Mouse (Mus musculus) megakaryocyte, embryonic 14.5 days (primary cell): ENCODE measurements around the gene Oasl1. TPM values are rescaled to one million over a fixed set of nuclear protein-coding genes. Genes with fewer than 3 reads are reported as not detected.
A peak's percentile ranks its signal among the peaks of the same experiment; 100 is the strongest.
"Not testable (repeated sequence)": the region's sequence is repeated elsewhere in the genome, so short reads cannot be mapped to it uniquely, and the experiment has no call there.

ENCODE experiments used
- H3K27me3 ChIP-seq: replicated peaks from 2 replicates; pipeline ENCODE3; 2012; ENCODE audit warnings: inconsistent platforms
- H3K36me3 ChIP-seq: replicated peaks from 2 replicates; pipeline ENCODE3; 2012; ENCODE audit warnings: low read length, inconsistent platforms, mixed read lengths
- H3K4me1 ChIP-seq: 2 replicates; pipeline ENCODE4 v1.6.1; 2012; ENCODE audit warnings: inconsistent platforms
- H3K4me3 ChIP-seq: replicated peaks from 2 replicates; pipeline ENCODE3; 2012; ENCODE audit warnings: moderate library complexity, mild to moderate bottlenecking, inconsistent platforms
- H3K9me3 ChIP-seq: 2 replicates; pipeline ENCODE4 v1.6.1; 2012; ENCODE audit warnings: inconsistent platforms
- FLI1 ChIP-seq: IDR thresholded peaks from 2 replicates; pipeline ENCODE4 v1.6.1; 2012; ENCODE audit warnings: low read length, inconsistent platforms, mixed read lengths
- GATA1 ChIP-seq: IDR thresholded peaks from 3 replicates; pipeline ENCODE4 v1.6.1; 2012; ENCODE audit warnings: mixed read lengths, low read length, inconsistent platforms, borderline replicate concordance
- polyA plus RNA-seq: library from polyadenylated mRNA; stranded (reverse); fragments of >175 nt; gene quantifications from 2 replicates; pipeline ENCODE4 v1.2.3, GENCODE M21; 2012; ENCODE audit warnings: low replicate concordance; ENCODE audit not compliant: insufficient read depth

The Oasl1 gene
- polyA plus RNA-seq, 1 experiment: 6.4 TPM

GRCm38 (mm10) chr5:114921551-114922365, 1.3 kb upstream of the Oasl1 start:
- peaks cover 18% of the 10 kb centered on the region for H3K4me1 ChIP-seq
- TF ChIP-seq FLI1: no peak
- TF ChIP-seq GATA1: no peak
- peaks cover 2% of the 10 kb centered on the region; the same call in 1 of the 2 replicates for H3K9me3 ChIP-seq
- H3K27me3 ChIP-seq: peaks cover 34% of the 10 kb centered on the region
- peak overlapping the region; percentile 85 for H3K4me3 ChIP-seq
- no peaks in the 10 kb centered on the region for H3K36me3 ChIP-seq

- Histone ChIP-seq H3K4me1 (peaks cover 18% of the 10 kb centered on the region), H3K27me3 (peaks cover 37% of the 10 kb centered on the region), H3K36me3 (no peaks in the 10 kb centered on the region), H3K4me3 (no peak overlapping the region), H3K9me3 (peaks cover 2% of the 10 kb centered on the region; the same call in 1 of the 2 replicates)
- TF ChIP-seq GATA1 (no peak), FLI1 (no peak)
Observed at GRCm38 (mm10) chr5:114922366-114922731, 691 bp upstream of the Oasl1 start.

DNA sequence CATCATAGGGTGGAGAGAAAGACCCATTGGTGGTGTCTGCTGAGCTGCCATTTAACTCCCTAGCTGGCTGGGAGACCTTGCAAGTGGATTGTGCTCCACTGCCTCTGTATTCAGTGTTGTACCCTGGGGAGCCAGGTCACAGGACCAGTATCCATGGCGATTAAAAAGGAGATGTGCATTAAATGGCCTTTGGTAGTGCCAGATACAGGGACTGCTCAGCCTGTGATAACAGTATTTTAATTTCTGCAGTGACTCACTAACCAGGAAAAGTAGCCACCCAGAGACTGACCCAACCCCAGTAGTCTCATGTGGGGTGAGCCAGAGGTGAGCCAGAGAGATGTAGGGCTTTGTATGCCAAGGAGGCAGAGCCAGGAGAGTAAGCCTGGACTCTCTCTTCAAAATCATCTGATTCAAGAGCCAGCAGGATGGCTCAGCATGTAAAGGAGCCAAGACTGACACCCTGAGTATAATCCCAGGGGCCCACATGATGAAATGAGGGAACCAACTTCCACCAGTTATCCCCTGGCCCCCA, 3.2 kb downstream of the Oasl1 start:
- H3K36me3 ChIP-seq: no peaks in the 10 kb centered on the region

GRCm38 (mm10) chr5:114926753-114927152, 3.7 kb downstream of the Oasl1 start:
- H3K4me3 ChIP-seq: no peak overlapping the region
- H3K36me3 ChIP-seq: no peaks in the 10 kb centered on the region
- H3K9me3 ChIP-seq: peaks cover 5% of the 10 kb centered on the region; the same call in 1 of the 2 replicates
- peaks cover 46% of the 10 kb centered on the region for H3K27me3 ChIP-seq
- no peak for TF ChIP-seq GATA1
- no peak for TF ChIP-seq FLI1
- H3K4me1 ChIP-seq: peaks cover 15% of the 10 kb centered on the region

More for the DNA sequence above, 3.2 kb downstream of the Oasl1 start:
- Histone ChIP-seq H3K27me3 (peaks cover 48% of the 10 kb centered on the region), H3K9me3 (peaks cover 2% of the 10 kb centered on the region; the same call in 1 of the 2 replicates), H3K4me1 (peaks cover 18% of the 10 kb centered on the region), H3K4me3 (no peak overlapping the region)
- TF ChIP-seq GATA1: no peak
- TF ChIP-seq FLI1: no peak

GRCm38 (mm10) chr5:114931626-114932025, 8.6 kb downstream of the Oasl1 start:
- TF ChIP-seq GATA1 (no peak), FLI1 (no peak)
- peaks cover 9% of the 10 kb centered on the region; the same call in 1 of the 2 replicates for H3K9me3 ChIP-seq
- no peaks in the 10 kb centered on the region for H3K36me3 ChIP-seq
- H3K27me3 ChIP-seq: peaks cover 39% of the 10 kb centered on the region
- H3K4me3 ChIP-seq: no peak overlapping the region
- no peaks in the 10 kb centered on the region; the same call in 1 of the 2 replicates for H3K4me1 ChIP-seq

GRCm38 (mm10) chr5:114933206-114933605, 10.2 kb downstream of the Oasl1 start:
- peaks cover 38% of the 10 kb centered on the region for H3K27me3 ChIP-seq
- H3K4me3 ChIP-seq: no peak overlapping the region
- TF ChIP-seq GATA1 (no peak), FLI1 (no peak)
- H3K9me3 ChIP-seq: peaks cover 9% of the 10 kb centered on the region; the same call in 1 of the 2 replicates
- no peaks in the 10 kb centered on the region; the same call in 1 of the 2 replicates for H3K4me1 ChIP-seq
- no peaks in the 10 kb centered on the region for H3K36me3 ChIP-seq

DNA sequence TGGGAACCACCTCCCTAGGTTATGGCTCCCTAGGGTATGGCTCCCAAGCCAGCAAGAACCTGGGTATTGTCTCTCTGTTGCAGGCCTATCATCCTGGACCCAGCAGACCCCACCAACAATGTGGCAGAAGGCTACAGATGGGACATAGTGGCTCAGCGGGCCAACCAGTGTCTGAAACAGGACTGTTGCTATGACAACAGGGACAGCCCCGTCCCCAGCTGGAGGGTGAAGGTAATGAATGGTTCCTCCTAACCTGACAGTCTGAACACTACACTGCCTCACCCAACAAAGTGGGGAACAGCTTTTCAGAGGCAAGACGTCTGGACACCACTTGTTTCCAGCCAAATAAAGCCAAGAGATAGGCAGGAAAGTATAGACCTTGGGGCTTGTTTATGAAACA, 12.8 kb downstream of the Oasl1 start:
- no peaks in the 10 kb centered on the region for H3K4me1 ChIP-seq
- TF ChIP-seq GATA1 (no peak), FLI1 (no peak)
- H3K9me3 ChIP-seq: peaks cover 9% of the 10 kb centered on the region; the same call in 1 of the 2 replicates
- H3K4me3 ChIP-seq: no peak overlapping the region
- H3K27me3 ChIP-seq: peaks cover 31% of the 10 kb centered on the region
- no peaks in the 10 kb centered on the region for H3K36me3 ChIP-seq

- Histone ChIP-seq H3K4me1 (peaks cover 18% of the 10 kb centered on the region), H3K27me3 (peaks cover 13% of the 10 kb centered on the region), H3K36me3 (peaks cover 18% of the 10 kb centered on the region)
- H3K4me3 ChIP-seq, H3K9me3 ChIP-seq: not testable (repeated sequence)
Observed at GRCm38 (mm10) chr5:114941138-114941537, 18.1 kb downstream of the Oasl1 start.

DNA sequence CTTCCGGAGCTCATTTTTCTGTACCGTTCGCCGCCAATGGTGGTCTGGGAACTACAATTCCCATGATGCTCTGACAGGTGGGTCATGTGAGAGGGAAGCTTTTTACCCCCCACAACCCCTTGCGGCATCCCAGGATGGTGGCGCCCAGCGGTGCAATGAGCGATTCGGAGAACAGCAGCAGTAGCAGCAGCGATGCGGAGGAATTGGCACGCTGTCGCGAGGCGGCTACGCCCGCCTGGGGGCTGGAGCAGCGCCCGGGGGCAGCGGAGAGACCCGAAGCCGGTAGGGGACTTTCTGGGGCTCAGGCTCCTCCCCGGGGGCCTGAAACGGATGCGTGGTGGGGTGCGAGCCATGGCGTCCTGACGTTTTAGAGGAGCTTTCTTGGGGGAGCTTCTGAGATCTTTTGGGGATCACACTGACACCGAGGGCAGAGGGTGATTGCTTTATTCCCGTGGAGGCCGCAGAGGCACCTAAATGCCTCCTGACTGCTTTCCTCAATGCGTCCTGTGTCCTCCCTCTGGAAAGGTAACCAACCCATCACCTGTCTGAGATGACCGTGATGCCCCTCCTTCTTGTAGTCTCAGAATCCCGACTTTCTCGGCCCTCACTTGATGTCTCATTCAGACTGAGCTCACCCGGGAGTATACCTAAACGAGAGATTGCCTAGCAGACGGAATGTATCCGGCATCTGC, 19.2 kb downstream of the Oasl1 start, which contains the start of gene 2210016L21Rik:
Gene 2210016L21Rik, plus strand, starts transcription at position 85 of the 692 bp plus-strand sequence.
- peaks cover 28% of the 10 kb centered on the region for H3K36me3 ChIP-seq
- no peaks in the 10 kb centered on the region for H3K9me3 ChIP-seq
- no peak for TF ChIP-seq GATA1
- TF ChIP-seq FLI1: no peak
- peak within 1 kb of the TSS; percentile 97 for H3K4me3 ChIP-seq
- H3K4me1 ChIP-seq: peaks cover 18% of the 10 kb centered on the region
- peaks cover 7% of the 10 kb centered on the region for H3K27me3 ChIP-seq

GRCm38 (mm10) chr5:114942766-114943130, 19.7 kb downstream of the Oasl1 start:
- Histone ChIP-seq H3K36me3 (peaks cover 34% of the 10 kb centered on the region), H3K4me3 (peak overlapping the region; percentile 97), H3K27me3 (peaks cover 2% of the 10 kb centered on the region), H3K4me1 (peaks cover 18% of the 10 kb centered on the region), H3K9me3 (no peaks in the 10 kb centered on the region)
- TF ChIP-seq FLI1 (no peak), GATA1 (no peak)
